Mouse (Mus musculus) erythroid progenitor cell, adult 5-6 weeks (primary cell): ENCODE data around the gene Irf9. TPM values are rescaled to one million over a fixed set of nuclear protein-coding genes. Genes with fewer than 3 reads are reported as not detected.

Experiments used
- ATAC-seq: replicated peaks from 2 replicates; pipeline ENCODE4 v1.8.0; 2016; ENCODE audit warnings: moderate number of reproducible peaks, mild to moderate bottlenecking, moderate TSS enrichment, inconsistent platforms; ENCODE audit not compliant: poor library complexity, low FRiP score, severe bottlenecking
- total RNA-seq, 2 experiments: library from RNA; stranded (forward) in 1 of 2; stranded (reverse) in 1 of 2; fragments of 150-400 nt in 1 of 2; fragments of 186-747, 209-891 nt in 1 of 2; gene quantifications; 2 replicates each; pipeline versions ENCODE4 v1.2.3 to v1.2.4; 2015 to 2017; ENCODE audit warnings: low replicate concordance in 2 of 2

Gene Irf9
- total RNA-seq (2015; ENCODE audit: low replicate concordance), result 70.8 and 89.0 TPM in 2 replicates
- total RNA-seq (2017; ENCODE audit: low replicate concordance), result 87.4 and 106 TPM in 2 replicates

DNA sequence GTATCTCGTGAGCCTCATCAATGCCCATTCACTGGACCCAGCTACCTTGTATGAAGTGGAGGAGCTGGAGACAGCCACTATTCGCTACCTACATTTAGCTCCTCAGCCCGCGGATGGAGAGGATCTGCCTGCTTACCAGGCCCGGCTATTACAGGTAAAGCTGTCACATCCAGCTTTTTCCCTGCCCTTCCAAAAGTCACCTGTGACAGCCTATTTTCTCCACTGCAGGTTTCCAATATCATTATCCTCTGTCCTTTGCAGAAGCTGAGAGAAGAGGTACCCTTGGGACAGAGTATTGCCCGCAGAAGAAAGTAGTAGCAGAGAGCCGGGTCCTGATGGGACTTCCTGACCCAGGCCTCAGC is at the start of gene Irf9:
TSS of gene Irf9 (plus strand) at position 301 of the 362 bp plus-strand sequence.
- ATAC-seq, result peak; percentile 11

DNA sequence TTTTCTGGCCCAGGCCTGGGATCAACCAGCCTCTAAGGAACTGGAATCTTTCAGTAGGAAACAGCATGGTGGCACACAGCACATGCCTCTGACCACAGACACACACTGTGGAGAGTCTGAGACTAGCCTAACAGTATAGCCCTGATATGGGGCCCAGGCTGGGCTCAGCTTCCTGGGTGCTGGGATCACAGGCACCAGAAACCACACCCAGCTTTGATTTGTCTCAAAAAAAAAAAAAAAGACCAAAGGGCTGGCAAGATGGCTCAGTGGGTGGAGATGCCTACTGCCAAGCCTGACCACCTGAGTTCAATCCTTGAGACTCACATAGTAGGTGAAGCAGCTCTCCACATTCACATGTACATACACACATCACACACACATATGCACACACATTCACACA is 48.7 kb upstream of the Irf9 start:
- ATAC-seq, result no peak

- no peak for ATAC-seq
Observed at GRCm38 (mm10) chr14:55555788-55556187, 47.6 kb upstream of the Irf9 start.

GRCm38 (mm10) chr14:55557003-55557402 is 46.4 kb upstream of the Irf9 start:
- no peak for ATAC-seq

DNA sequence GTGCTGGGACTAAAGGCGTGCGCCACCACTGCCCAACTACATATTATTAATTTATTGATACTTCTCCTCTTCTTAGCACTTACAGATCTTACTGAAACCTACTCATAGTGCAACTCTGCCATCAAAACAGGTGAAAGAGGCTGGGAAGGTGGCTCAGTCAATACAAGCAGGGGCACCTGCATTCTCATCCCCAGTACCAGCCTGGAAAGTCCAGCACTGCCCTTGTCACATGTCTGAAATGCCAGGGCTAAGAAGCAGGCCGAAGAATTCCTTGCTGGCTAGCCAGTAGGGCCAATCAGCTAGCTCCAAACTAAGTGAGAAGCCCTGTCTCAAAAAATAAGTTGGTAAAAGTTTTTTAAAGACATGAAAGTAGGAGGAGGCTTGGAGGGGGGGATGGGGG is 45.8 kb upstream of the Irf9 start:
- ATAC-seq, result no peak

DNA sequence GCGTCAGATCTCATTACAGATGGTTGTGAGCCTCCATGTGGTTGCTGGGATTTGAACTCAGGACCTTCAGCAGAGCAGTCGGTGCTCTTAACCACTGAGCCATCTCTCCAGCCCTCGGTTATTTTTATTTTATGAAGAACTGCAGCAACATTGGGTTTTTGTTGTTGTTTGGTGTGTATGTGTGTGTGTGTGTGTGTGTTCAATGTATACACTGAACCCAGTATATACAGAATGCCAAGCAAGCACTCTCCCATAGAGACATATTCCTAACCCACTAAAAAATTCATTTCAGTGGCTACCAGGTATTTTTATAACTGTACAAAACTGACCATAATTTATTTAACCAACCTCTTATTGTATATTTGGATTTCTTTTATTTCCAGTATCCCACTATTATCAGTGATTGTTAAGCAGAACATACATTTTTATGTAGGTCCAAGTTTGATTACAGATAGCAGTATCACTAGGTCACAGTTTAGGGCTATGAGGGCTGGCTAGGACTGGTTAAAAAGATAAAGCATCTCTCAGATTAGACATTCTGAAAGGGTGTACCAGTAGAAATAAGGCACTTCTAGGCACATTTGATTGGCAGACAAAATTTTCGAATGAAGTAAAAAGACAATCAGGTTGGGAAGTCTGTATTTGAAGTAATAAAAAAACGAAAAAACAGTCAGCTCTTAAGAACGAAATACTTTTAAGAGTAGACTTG is 44.5 kb upstream of the Irf9 start:
- ATAC-seq, result 0 out of 2 replicates have a peak, but pooled peaks have one; percentile 19

- ATAC-seq, result peak; percentile 76
Observed at GRCm38 (mm10) chr14:55559799-55560201, 43.6 kb upstream of the Irf9 start, which contains the start of gene Dcaf11. Dcaf11 (plus strand) TSS chr14:55560006.

- peak; percentile 84 for ATAC-seq
Observed at GRCm38 (mm10) chr14:55560202-55561073, 42.9 kb upstream of the Irf9 start, which contains the start of gene A730061H03Rik. A730061H03Rik (minus strand) TSS chr14:55560406.

DNA sequence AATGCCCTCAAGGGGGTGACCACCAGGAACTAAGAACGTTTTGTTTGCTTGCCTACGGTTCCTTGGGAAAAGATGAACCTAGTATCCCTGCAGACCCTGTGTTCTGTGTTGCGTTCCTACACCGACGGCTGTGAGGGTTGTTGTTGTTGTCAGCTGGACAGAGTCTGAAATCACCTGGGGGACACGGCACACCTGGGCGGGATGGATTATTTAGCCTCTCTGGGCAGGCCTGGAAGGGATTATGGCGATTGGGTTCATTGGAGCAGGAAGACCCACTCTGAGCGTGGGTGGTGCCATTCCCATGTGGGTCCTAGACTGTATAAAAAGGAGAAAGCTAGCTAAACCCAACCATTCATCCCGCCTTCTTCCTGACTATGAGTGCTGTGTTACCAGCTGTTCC is 41.5 kb upstream of the Irf9 start:
- ATAC-seq, result no peak

DNA sequence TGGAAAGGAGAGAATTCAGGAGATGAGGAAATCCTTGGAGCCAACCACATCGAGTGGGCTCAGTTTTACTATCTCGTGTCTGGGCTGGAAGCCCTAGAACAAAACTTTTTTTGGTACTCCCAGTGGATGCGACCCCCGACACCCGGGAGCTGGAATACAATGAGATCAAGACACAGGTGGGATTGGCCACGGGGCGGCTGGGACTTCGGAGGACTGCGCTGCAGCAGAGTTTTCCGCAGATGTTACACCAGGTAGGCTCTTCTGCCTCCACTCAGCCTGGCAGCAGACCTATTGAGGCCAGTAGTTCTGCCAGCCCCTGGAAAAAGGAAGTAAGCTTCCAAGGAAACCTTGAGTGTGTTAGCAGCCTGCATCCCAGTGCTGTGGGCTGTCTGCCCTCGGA is 40.1 kb upstream of the Irf9 start:
- ATAC-seq, result no peak

GRCm38 (mm10) chr14:55565748-55566147 is 37.6 kb upstream of the Irf9 start:
- ATAC-seq, result no peak

DNA sequence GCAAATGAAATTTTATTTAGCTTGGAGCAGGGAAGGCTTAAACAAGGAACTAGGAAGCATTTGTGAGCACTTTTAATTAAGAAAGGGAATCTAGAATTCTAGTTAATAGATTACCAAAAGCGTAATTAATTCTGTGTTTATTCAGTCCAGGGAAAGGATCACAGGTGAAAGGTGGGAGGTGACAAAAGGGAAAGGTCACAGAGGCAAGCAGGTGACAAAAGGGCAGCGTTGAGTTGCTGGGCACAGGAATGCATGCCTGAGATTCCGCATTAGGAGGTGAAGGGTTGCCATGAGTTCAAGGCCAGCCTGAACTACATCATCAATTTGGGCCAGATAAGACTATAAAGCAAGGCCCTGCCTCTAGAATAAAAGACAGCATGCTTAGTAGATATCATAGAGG is 35.9 kb upstream of the Irf9 start:
- ATAC-seq, result no peak

GRCm38 (mm10) chr14:55570588-55570987 is 32.8 kb upstream of the Irf9 start:
- no peak for ATAC-seq

DNA sequence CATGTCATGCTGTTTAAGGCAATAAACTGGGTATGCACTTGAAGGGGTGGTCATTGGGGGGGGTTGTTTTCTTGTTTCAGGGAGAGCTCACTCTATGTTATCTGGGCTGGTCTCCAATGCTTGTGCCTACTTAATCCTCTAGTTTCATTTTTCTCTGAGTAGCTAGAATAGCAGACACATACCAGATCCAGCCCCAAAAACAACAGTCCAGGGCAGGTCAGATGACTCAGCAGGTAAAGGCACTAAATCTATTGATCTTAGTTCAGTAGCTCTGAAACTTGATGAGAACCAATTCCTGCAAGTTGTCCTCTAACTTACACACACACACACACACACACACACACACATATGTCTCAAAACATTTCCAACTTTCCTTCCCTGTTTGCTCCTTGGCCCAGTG is 31.6 kb upstream of the Irf9 start:
- ATAC-seq, result no peak

GRCm38 (mm10) chr14:55575302-55575701 is 28.1 kb upstream of the Irf9 start, which contains the start of gene Fitm1:
Fitm1 (plus strand) TSS chr14:55575617.
- ATAC-seq, result no peak

GRCm38 (mm10) chr14:55575711-55576110 is 27.7 kb upstream of the Irf9 start:
- ATAC-seq, result no peak

- ATAC-seq, result no peak
Observed at GRCm38 (mm10) chr14:55576376-55576775, 27.0 kb upstream of the Irf9 start.

- peak; percentile 71 for ATAC-seq
Observed at GRCm38 (mm10) chr14:55577871-55578667, 25.3 kb upstream of the Irf9 start, which contains the start of gene Psme1. Psme1 (plus strand) TSS chr14:55578123.

DNA sequence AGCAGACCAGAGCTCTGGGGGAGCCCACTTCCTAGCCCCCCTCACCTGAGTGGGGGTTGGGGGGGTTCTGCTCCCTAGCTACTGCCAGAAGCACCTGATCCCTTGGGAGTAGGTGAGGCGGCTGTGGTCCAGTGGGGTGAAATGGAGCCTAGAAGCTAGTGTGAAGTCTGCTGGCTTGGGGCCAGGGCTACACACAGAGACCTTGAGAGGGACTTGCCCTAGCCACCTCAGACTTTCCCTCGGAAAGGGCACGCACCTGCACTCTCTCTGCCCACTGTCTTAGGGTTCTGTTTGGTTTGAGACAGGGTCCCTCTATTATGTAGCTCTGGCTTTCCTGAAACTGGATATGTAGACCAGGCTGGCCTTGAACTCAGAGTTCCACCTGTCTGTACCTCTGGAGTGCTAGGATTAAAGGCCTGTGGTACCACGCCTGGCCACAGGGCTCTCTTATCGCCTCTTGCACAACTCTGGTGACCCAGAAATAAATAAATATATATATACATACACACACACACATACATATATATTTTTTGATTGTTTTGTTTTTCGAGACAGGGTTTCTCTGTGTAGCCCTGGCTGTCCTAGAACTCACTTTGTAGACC is 24.6 kb upstream of the Irf9 start:
- ATAC-seq, result peak; percentile 61
